Mouse (Mus musculus): ENCODE data around the gene Serbp1.

The Serbp1 gene

GRCm38 (mm10) chr6:67230950-67231349 lies 7.0 kb upstream of the Serbp1 start:
- DNase-seq (ENCODE audit: extremely low read depth, insufficient read length, low spot score): no peak

DNA sequence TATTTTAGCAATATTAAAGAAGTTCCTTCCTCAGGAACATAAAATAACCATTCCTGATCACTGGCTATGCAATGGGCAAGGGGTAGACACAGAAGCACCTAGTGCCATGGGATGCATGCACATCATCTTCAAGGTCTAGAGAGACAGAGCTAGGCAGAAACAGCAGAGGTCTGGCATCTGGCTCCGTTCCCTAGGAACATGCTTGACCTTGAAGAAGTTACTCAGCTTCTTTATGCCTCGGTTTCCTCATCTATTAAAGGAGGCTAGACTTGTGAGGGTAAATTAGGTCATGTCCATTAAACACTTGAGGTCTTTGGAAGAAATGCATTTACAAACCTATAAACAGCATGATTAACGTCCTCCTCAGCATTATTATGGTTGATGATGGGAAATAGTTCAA lies 2.3 kb upstream of the Serbp1 start:
- DNase-seq (ENCODE audit: extremely low read depth, insufficient read length, low spot score): no peak

GRCm38 (mm10) chr6:67236491-67237234 lies 1.3 kb upstream of the Serbp1 start:
- no peak for DNase-seq (ENCODE audit: extremely low read depth, insufficient read length, low spot score)

DNA sequence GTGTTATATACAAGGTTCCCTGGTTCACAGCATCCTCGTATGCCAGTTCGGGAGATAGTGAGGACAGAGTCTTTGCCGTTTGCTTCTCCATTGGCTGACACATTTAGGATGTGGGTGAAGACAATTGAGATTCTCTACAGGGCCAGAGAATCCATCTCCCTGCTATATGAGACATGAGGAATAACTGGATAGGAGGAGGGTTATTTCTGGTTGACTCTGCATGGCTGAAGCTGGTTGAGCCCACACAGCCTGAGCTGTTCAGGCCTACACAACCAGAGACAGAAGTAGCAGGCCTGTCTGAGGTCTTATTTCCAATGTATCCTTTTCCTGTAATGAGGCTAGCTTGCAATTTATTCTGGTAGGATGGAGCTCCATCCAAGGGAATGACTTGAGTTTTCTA lies 3.3 kb downstream of the Serbp1 start:
- no peak for DNase-seq (ENCODE audit: extremely low read depth, insufficient read length, low spot score)

DNA sequence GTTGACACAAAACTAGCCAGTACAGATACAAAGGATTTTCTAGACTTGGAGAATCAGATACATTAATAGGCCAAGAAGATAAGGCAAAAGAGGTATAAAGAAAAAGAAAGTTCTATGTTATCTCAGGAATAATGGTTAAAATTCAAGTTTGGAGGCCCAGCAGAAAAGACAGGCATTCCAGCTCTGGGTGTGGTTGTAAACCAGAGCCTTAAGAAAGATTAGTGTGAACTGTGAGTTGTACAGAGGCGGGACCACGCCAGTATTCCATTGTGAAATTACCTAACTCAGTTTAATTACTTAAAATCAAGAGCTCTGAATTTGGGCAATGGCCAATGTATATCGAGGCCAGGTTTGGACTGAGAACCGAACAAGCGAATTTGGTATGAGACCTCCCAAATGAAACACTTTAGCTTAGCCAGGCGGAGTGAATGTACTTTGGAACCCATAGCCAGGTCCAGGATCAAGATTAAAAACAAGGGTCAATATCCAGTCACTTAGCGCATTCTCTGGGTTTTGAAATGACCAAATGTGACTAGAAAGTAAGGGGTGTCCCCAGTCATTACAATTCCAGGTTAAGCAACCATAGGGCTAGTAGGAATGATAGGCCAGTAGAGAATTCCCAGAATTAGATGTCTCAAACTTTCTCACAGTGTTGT lies 5.9 kb downstream of the Serbp1 start:
- DNase-seq (ENCODE audit: extremely low read depth, insufficient read length, low spot score): no peak

DNA sequence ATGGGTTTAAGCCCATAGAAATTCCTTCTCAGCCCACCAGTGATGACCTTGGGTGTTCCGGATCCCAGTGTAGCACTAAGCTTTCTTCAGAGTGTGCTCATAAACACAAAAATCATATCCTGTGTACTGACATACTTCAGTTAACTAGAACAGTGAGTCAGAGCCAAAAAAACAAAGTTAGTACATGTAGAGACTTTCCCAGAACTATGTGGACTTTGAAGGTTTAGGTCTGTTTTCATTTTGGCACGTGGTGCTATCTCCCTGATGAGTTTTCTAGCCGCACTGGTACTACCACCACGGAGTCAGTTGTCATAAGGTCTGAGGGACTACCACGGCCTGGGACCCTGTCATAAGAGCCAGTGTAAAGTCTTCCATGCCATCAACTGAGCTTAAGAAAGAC lies 6.5 kb downstream of the Serbp1 start:
- DNase-seq (ENCODE audit: extremely low read depth, insufficient read length, low spot score): no peak

DNA sequence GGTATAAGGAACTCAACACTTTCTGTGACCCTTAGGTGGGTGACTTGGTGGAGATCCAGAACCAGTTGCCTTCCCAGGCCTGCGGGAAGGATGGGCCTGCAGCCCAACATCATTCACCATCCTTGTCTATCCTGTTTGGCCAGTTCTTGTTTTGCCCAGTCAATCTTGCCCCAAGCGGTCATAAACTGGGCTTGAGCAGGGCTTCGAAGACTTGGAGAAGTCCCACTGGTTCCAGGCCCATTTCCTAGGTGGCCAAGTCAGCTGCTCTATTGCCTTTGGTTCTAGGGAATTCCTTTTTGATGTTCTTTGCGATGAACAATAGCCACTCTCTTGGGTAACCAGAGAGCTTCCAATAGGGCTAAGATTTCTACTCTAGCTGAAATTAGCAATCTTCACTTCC lies 13.1 kb downstream of the Serbp1 start:
- DNase-seq (ENCODE audit: extremely low read depth, insufficient read length, low spot score): no peak

DNA sequence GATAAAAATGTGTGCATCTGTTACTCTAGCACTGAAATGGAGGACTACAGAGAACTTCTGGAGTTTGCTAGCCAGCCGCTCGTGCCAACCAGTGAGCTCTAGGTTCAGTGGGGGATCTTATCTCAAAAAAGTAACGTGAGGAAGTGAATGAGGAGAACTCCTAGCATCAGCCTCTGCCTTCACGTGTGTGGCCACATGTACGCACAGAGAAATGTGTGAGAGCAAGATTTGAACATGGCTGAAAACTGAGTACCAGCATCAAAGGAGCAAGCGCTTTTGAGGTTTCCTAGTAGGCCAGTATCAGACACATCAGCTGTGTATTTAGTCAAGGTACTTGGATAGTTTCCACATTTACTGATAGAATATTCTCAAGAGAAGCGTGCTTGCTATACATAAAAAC lies 27.0 kb downstream of the Serbp1 start:
- no peak for DNase-seq (ENCODE audit: extremely low read depth, insufficient read length, low spot score)

GRCm38 (mm10) chr6:67266159-67266657 lies 28.2 kb downstream of the Serbp1 start:
- DNase-seq (ENCODE audit: extremely low read depth, insufficient read length, low spot score): no peak

DNA sequence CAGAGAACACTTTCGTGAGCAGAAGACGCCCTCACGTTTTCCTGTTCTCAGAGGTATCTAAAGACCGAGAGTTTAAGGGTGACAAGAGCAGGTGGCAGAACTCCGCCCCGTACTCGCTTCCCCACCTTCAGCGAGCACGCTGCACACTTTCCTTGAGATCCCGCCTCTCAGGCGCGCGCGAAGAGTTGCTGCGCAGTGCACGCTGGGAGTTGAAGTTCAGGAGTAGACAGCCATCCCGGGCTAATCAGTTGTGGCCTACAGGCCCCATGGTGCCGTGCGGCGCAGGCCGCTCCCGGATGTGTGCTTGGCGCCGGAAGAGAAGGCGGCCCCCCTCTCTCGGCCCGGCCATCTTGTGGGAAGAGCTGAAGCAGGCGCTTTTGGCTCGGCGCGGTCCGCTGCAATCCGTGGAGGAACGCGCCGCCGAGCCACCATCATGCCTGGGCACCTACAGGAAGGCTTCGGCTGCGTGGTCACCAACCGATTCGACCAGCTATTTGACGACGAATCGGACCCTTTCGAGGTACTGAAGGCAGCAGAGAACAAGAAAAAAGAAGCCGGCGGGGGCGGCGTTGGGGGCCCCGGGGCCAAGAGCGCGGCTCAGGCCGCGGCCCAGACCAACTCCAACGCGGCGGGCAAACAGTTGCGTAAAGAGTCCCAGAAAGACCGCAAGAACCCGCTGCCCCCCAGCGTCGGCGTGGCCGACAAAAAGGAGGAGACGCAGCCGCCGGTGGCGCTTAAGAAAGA lies 28.9 kb downstream of the Serbp1 start:
- DNase-seq (ENCODE audit: extremely low read depth, insufficient read length, low spot score): peak; percentile 100

GRCm38 (mm10) chr6:67267408-67268244 lies 29.6 kb downstream of the Serbp1 start:
- DNase-seq (ENCODE audit: extremely low read depth, insufficient read length, low spot score): peak; percentile 81

- DNase-seq (ENCODE audit: extremely low read depth, insufficient read length, low spot score): no peak
Observed at GRCm38 (mm10) chr6:67268245-67268612, 30.3 kb downstream of the Serbp1 start.

DNA sequence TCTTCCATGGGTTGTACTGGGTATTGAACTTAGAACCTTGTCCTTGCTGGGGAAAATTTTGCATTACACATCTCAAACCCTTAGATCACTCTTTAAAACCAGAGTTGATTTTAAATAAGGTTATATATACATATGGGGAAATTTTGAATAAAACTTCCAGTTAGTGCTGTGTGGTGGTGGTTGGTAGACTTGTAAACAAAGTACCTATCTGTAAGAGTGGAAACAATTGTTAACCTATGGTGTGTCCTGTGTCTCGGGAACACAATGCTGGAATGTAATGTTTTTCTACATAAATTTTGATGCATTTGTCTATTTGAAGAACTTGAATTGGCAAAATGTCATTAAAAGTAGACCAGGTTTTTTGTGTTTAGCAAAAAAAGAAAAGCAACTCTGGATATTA lies 31.0 kb downstream of the Serbp1 start:
- DNase-seq (ENCODE audit: extremely low read depth, insufficient read length, low spot score): no peak

- no peak for DNase-seq (ENCODE audit: extremely low read depth, insufficient read length, low spot score)
Observed at GRCm38 (mm10) chr6:67269459-67269858, 31.5 kb downstream of the Serbp1 start.

- no peak for DNase-seq (ENCODE audit: extremely low read depth, insufficient read length, low spot score)
Observed at GRCm38 (mm10) chr6:67277944-67278343, 40.0 kb downstream of the Serbp1 start.

- DNase-seq (ENCODE audit: extremely low read depth, insufficient read length, low spot score): peak; percentile 37
Observed at GRCm38 (mm10) chr6:67281614-67282197, 43.7 kb downstream of the Serbp1 start.

DNA sequence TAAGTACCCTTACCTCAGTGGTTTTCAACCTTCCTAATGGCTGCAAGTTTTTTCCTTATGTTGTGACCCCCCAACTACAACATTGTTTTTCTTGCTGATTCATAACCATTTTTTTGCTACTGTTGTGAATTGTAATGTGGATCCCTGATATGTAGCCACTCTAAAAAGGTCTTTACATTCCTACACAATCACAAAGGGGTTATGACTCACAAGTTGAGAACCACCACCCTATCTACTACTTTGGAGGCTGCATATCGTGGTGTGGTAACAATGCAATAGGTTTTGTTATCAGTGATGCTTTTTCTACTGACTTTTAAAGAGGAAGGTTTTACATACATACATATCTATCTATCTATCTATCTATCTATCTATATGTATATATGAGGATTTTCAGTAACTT lies 44.9 kb downstream of the Serbp1 start:
- no peak for DNase-seq (ENCODE audit: extremely low read depth, insufficient read length, low spot score)

GRCm38 (mm10) chr6:67292042-67292623 lies 54.2 kb downstream of the Serbp1 start:
- no peak for DNase-seq (ENCODE audit: extremely low read depth, insufficient read length, low spot score)

DNA sequence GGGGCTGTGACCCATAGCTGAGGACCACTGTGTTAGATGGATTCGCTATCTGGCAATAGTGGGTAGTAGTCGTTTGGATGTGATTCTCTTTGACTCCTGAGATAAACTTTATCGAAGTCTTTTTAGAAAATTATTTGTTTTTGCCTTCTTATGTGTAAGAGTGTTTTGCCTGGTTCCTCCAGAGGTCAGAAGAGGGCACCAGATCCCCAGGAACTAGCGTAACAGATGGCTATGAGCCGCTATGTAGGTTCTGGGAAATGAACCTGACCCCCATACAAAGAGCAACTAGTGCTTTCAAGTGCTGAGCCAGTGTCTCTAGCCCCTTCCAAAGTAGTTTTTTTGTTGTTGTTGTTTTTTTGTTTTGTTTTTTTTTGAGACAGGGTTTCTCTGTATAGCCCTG lies 58.1 kb downstream of the Serbp1 start:
- no peak for DNase-seq (ENCODE audit: extremely low read depth, insufficient read length, low spot score)

GRCm38 (mm10) chr6:67298742-67299141 lies 60.8 kb downstream of the Serbp1 start:
- no peak for DNase-seq (ENCODE audit: extremely low read depth, insufficient read length, low spot score)
